Mouse (Mus musculus): ENCODE results near the gene Arf6. TPM values are rescaled to one million over a fixed set of nuclear protein-coding genes. Genes with fewer than 3 reads are reported as not detected.
A peak's percentile ranks its signal among the peaks of the same experiment; 100 is the strongest.
"Not testable (repeated sequence)": the region's sequence is repeated elsewhere in the genome, so short reads cannot be mapped to it uniquely, and the experiment has no call there.

Arf6 gene
- polyA plus RNA-seq, 1 experiment from 2014 or later, result 28.3 TPM

GRCm38 (mm10) chr12:69362388-69362787, 9.6 kb upstream of the Arf6 start:
- no peaks in the 10 kb centered on the region for H3K27me3 ChIP-seq (replicated peaks)
- H3K4me2 ChIP-seq, result peak overlapping the region; percentile 62
- H3K4me1 ChIP-seq, result peaks cover 22% of the 10 kb centered on the region
- no peaks in the 10 kb centered on the region for H3K9me3 ChIP-seq (replicated peaks)
- H3K9ac ChIP-seq (replicated peaks), result no peak overlapping the region
- no peak overlapping the region for H3K27ac ChIP-seq (replicated peaks)
- H3K4me3 ChIP-seq (replicated peaks), result peak overlapping the region; percentile 58
- no peaks in the 10 kb centered on the region for H3K36me3 ChIP-seq
- WGBS, result 39% methylated on average over 4 of the region's 4 CpGs
- no peak for ATAC-seq (ENCODE audit: low FRiP score)

- 94% methylated on average over 7 of the region's 7 CpGs for WGBS
- H3K4me2 ChIP-seq; H3K27ac ChIP-seq (replicated peaks); H3K9ac ChIP-seq (replicated peaks); H3K36me3 ChIP-seq; H3K4me3 ChIP-seq (replicated peaks); H3K9me3 ChIP-seq (replicated peaks); H3K27me3 ChIP-seq (replicated peaks); ATAC-seq (ENCODE audit: low FRiP score): not testable (repeated sequence)
- H3K4me1 ChIP-seq, result peaks cover 20% of the 10 kb centered on the region
These were observed 8.8 kb upstream of the Arf6 start for GRCm38 (mm10) chr12:69363110-69363509.

- peak overlapping the region; percentile 31 for H3K9ac ChIP-seq (replicated peaks)
- peak overlapping the region; percentile 47 for H3K4me3 ChIP-seq (replicated peaks)
- H3K4me1 ChIP-seq, result peaks cover 20% of the 10 kb centered on the region
- peak overlapping the region; percentile 65; the same call in 1 of the 2 replicates for H3K27ac ChIP-seq (replicated peaks)
- ATAC-seq (ENCODE audit: low FRiP score), result no peak
- no peaks in the 10 kb centered on the region for H3K9me3 ChIP-seq (replicated peaks)
- WGBS, result 5% methylated on average over 32 of the region's 32 CpGs
- no peaks in the 10 kb centered on the region for H3K27me3 ChIP-seq (replicated peaks)
- H3K36me3 ChIP-seq, result no peaks in the 10 kb centered on the region
- H3K4me2 ChIP-seq, result peak overlapping the region; percentile 82
These were observed 7.8 kb upstream of the Arf6 start for GRCm38 (mm10) chr12:69363899-69364762.

GRCm38 (mm10) chr12:69365757-69366156, 6.2 kb upstream of the Arf6 start:
- 82% methylated on average over 7 of the region's 7 CpGs for WGBS
- no peak for ATAC-seq (ENCODE audit: low FRiP score)
- H3K4me3 ChIP-seq (replicated peaks), result no peak overlapping the region
- H3K27me3 ChIP-seq (replicated peaks), result no peaks in the 10 kb centered on the region
- H3K36me3 ChIP-seq, result no peaks in the 10 kb centered on the region
- H3K4me1 ChIP-seq, result peaks cover 21% of the 10 kb centered on the region
- H3K27ac ChIP-seq (replicated peaks), result no peak overlapping the region
- no peak overlapping the region for H3K4me2 ChIP-seq
- no peak overlapping the region for H3K9ac ChIP-seq (replicated peaks)
- no peaks in the 10 kb centered on the region for H3K9me3 ChIP-seq (replicated peaks)

- Histone ChIP-seq H3K27me3 (replicated peaks) (no peaks in the 10 kb centered on the region), H3K4me3 (replicated peaks) (no peak overlapping the region), H3K4me1 (peaks cover 23% of the 10 kb centered on the region), H3K36me3 (no peaks in the 10 kb centered on the region), H3K4me2 (no peak overlapping the region), H3K27ac (replicated peaks) (no peak overlapping the region), H3K9ac (replicated peaks) (no peak overlapping the region), H3K9me3 (replicated peaks) (no peaks in the 10 kb centered on the region)
- ATAC-seq (ENCODE audit: low FRiP score), result no peak
These were observed 5.5 kb upstream of the Arf6 start for GRCm38 (mm10) chr12:69366424-69366823.

- Histone ChIP-seq H3K9ac (replicated peaks) (no peak overlapping the region), H3K4me1 (peaks cover 15% of the 10 kb centered on the region), H3K27ac (replicated peaks) (no peak overlapping the region), H3K27me3 (replicated peaks) (no peaks in the 10 kb centered on the region), H3K4me2 (no peak overlapping the region), H3K36me3 (no peaks in the 10 kb centered on the region), H3K4me3 (replicated peaks) (no peak overlapping the region), H3K9me3 (replicated peaks) (no peaks in the 10 kb centered on the region)
- WGBS, result 64% methylated on average over 2 of the region's 2 CpGs
- no peak for ATAC-seq (ENCODE audit: low FRiP score)
These were observed 4.4 kb upstream of the Arf6 start for GRCm38 (mm10) chr12:69367557-69367956.

- Histone ChIP-seq H3K4me3 (replicated peaks) (peak overlapping the region; percentile 100), H3K4me1 (peaks cover 22% of the 10 kb centered on the region), H3K9ac (replicated peaks) (peak overlapping the region; percentile 97), H3K27me3 (replicated peaks) (no peaks in the 10 kb centered on the region), H3K36me3 (no peaks in the 10 kb centered on the region), H3K4me2 (peak overlapping the region; percentile 80), H3K9me3 (replicated peaks) (no peaks in the 10 kb centered on the region), H3K27ac (replicated peaks) (peak overlapping the region; percentile 94)
- ATAC-seq (ENCODE audit: low FRiP score), result no peak
- WGBS, result 17% methylated on average over 7 of the region's 7 CpGs
These were observed 1.0 kb upstream of the Arf6 start for GRCm38 (mm10) chr12:69370936-69371335.

GRCm38 (mm10) chr12:69371421-69371853, 513 bp upstream of the Arf6 start:
- no peaks in the 10 kb centered on the region for H3K27me3 ChIP-seq (replicated peaks)
- H3K4me3 ChIP-seq (replicated peaks), result peak overlapping the region; percentile 100
- H3K36me3 ChIP-seq, result no peaks in the 10 kb centered on the region
- H3K9me3 ChIP-seq (replicated peaks), result no peaks in the 10 kb centered on the region
- peaks cover 25% of the 10 kb centered on the region for H3K4me1 ChIP-seq
- peak; percentile 88 for ATAC-seq (ENCODE audit: low FRiP score)
- under 1% methylated on average over 24 of the region's 24 CpGs for WGBS
- peak overlapping the region; percentile 94 for H3K27ac ChIP-seq (replicated peaks)
- peak overlapping the region; percentile 80 for H3K4me2 ChIP-seq
- H3K9ac ChIP-seq (replicated peaks), result peak overlapping the region; percentile 97

- Histone ChIP-seq H3K4me2 (peak overlapping the region; percentile 80), H3K9ac (replicated peaks) (peak overlapping the region; percentile 97), H3K4me3 (replicated peaks) (peak overlapping the region; percentile 100), H3K36me3 (no peaks in the 10 kb centered on the region), H3K27ac (replicated peaks) (peak overlapping the region; percentile 94), H3K9me3 (replicated peaks) (no peaks in the 10 kb centered on the region), H3K27me3 (replicated peaks) (no peaks in the 10 kb centered on the region), H3K4me1 (peaks cover 25% of the 10 kb centered on the region)
- under 1% methylated on average over 42 of the region's 42 CpGs for WGBS
- ATAC-seq (ENCODE audit: low FRiP score), result peak; percentile 16; the same call in 1 of the 2 replicates
These were observed 881 bp downstream of the Arf6 start for GRCm38 (mm10) chr12:69372731-69373331.

- Histone ChIP-seq H3K36me3 (no peaks in the 10 kb centered on the region), H3K27me3 (replicated peaks) (no peaks in the 10 kb centered on the region), H3K27ac (replicated peaks) (no peak overlapping the region), H3K9me3 (replicated peaks) (no peaks in the 10 kb centered on the region), H3K4me1 (peaks cover 25% of the 10 kb centered on the region), H3K4me3 (replicated peaks) (peak overlapping the region; percentile 100), H3K9ac (replicated peaks) (peak overlapping the region; percentile 97), H3K4me2 (peak overlapping the region; percentile 80)
- ATAC-seq (ENCODE audit: low FRiP score), result no peak
- WGBS, result 48% methylated on average over 11 of the region's 11 CpGs
These were observed 2.2 kb downstream of the Arf6 start for GRCm38 (mm10) chr12:69373850-69374766.

GRCm38 (mm10) chr12:69376132-69376531, 4.2 kb downstream of the Arf6 start:
- 91% methylated on average over 2 of the region's 2 CpGs for WGBS
- Histone ChIP-seq H3K4me1 (peaks cover 22% of the 10 kb centered on the region), H3K27me3 (replicated peaks) (no peaks in the 10 kb centered on the region), H3K27ac (replicated peaks) (no peak overlapping the region), H3K4me3 (replicated peaks) (no peak overlapping the region), H3K36me3 (no peaks in the 10 kb centered on the region), H3K9me3 (replicated peaks) (no peaks in the 10 kb centered on the region), H3K4me2 (no peak overlapping the region), H3K9ac (replicated peaks) (no peak overlapping the region)
- no peak for ATAC-seq (ENCODE audit: low FRiP score)
